Mouse (Mus musculus): ENCODE measurements around the gene Dock2.

Gene Dock2

DNA sequence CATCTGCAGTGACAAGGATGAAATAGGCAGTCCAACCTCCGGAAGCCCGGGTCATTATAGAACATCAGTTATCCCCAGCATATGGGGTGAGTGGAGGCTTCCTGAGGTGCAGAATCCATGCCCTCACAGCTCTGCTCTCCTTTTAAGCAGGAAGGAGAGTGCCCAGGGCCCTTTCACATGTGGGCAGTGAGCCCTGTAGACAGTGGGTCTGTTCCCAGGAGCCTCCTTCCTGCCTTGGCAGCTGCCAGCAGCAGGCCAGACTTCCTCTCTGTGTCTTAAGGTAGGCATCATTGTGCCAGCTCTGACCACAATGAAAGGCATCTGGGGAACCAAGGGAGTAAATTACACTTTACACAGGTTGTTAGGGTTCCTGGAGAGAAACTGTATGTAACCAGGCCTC, 14.3 kb downstream of the Dock2 start:
- no peak for DNase-seq (ENCODE audit: low read depth, low spot score)

DNA sequence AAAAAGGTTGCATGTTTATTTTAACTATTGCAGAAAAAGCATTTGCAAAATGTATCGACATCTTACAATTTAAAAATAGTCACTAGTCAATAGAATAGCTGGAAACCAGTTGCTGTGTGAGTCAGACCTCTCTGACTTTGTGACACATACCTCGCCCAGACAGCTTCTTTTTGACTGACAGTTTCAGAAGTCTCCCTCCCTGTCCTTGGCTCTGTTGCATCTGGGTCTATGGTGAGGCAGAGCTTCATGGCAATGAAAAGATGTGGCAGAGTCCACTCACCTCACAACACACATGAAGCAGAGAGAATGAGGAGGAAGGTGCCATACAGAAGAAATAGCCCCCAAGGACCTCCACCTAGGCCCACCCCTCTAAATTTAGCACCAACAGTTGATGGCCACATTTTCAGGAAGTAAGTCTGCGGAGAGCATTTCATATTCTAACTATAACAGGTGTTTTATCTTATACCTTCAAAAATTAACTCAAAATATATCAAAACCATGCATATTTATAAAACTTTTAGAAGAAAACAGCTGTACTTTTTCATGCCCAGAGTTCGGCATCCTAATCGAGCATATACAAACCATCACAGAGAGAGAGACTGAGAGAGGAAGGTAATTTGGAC, 19.8 kb downstream of the Dock2 start:
- no peak for DNase-seq (ENCODE audit: low read depth, low spot score)

DNA sequence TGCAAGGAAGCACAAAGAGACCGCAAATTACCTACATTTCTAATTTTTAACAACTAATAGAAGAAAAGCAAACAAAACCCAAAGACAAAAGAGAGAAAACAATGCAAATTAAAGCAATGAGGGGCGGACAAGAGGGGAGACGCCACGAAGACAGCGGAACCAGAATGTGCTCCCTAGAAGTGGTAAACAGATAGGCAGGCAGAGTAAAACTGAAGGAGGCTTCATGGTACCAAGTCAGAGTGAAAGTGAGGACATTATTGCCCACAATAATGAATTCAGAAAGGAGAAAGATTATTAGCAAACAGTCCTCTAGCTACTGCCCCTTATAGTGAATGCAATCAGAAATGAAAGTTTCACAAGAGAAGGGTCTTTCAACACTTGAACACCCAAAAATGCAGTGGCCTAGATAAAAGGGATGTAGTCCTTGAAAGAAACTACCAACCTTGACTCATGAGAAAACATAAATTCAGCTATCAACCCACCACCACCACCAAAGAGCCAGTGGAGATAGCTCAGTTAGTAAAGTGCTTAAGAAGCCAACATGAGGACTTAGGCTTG, 21.0 kb downstream of the Dock2 start:
- DNase-seq (ENCODE audit: low read depth, low spot score) = no peak

DNA sequence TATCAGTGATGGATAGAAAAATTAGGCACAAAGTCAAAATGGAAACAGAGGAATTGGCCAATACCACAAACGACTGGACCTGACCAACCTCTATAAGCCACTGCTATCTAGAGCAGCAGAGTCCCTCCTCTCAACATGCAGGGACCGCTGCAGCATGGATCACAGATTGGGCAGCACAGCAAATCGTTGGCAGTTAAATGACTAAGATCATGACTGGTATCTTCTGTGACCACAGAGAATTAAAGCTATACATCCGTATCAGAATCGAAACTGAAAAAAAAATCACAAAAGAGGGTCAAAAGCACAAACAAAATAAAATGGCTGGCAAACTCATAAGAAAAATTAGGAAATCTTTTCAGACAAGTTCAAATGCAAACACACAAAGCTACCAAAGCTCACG, 21.6 kb downstream of the Dock2 start:
- DNase-seq (ENCODE audit: low read depth, low spot score) = no peak

DNA sequence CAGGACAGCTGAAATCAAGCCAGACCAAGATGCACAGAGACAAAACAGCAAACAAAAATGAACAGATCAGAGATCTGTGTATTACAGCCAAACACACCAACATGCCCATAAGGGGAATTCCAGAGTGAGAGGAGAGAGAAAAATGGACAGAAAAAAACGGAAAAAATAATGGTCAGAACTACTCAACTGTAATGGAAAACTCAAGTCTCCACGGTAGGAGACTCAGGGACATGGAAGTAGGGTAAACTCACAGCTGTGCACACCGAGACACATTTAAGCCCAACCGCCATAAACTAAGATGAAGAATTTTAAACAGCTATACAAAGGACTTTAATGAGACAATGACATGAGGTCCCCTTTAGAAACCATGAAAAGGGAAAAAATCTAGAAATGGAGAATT, 24.1 kb downstream of the Dock2 start:
- DNase-seq (ENCODE audit: low read depth, low spot score) = no peak

DNA sequence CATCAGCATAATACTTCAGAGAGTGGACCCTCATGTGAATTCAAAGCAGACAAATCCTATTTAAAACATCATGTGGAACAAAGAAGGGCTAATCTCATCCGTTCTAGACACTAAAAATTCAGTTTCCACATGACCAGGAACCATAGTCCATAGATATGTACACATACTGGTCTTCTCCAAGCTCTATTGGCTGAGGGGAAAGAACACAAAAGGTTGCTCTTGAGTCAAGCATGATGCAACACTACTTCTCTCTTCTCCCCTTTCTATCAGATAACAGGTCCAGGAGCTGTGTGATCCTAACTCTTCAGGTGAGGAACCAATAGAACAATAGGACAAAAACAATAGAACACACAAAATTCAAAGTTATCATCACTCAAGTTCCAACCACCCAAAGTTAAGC, 42.6 kb downstream of the Dock2 start:
- DNase-seq (ENCODE audit: low read depth, low spot score) = no peak

DNA sequence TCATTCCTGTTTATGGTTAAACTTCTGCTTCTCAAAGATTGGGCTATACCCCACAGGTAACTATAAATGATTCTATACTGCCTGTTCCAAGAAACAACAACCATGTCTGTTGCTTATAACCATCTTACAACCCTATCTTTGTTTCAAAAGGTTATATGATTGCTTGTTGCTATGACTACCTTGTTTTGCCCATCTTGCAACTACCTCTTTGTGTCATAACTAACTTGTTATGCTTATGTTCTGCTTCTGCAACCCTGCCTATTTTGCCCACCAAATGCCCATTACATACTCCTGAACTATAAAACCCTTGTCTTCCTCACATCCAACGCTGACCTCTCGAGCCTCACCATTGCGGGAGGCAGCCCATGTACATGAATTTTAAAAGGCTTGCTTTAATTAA, 43.9 kb downstream of the Dock2 start:
- no peak for DNase-seq (ENCODE audit: low read depth, low spot score)

DNA sequence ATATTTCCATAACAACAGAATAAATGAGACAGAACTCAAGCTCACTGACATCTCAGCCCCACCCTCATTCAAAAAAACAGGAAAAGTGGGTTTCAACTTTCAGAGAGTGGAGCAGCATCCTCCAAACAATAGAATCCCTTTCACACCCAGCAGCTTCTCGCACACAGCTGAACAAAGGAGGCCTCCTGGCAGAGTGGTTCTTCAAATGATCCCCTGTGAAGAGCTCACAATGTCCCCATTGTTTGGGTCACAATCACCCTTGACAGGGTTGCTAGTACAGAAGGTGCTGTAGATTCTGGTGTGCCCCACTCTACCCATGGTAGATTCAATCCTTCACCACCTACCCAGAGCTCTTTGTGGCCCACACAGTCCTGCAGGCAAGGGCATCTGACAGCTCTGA, 44.7 kb downstream of the Dock2 start:
- DNase-seq (ENCODE audit: low read depth, low spot score) = peak; percentile 58

DNA sequence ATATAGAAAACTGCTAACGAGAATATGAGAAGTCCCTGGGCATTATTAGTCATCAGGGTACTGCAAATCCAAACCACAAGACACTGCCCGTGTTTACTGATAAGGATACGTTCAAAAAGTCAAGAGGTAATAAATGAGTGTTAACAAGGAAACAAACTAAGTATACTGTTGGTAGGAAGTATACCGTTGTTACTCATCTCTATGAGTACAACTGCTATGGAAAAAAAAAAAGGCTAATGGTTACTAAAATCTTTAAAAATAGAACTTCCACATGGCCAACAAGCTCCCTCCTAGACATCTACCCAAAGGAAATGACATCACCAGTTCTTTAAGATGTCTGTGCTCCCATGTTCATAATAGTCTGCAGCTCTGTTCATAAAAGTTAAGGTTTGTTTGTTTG, 46.5 kb downstream of the Dock2 start:
- DNase-seq (ENCODE audit: low read depth, low spot score) = no peak

DNA sequence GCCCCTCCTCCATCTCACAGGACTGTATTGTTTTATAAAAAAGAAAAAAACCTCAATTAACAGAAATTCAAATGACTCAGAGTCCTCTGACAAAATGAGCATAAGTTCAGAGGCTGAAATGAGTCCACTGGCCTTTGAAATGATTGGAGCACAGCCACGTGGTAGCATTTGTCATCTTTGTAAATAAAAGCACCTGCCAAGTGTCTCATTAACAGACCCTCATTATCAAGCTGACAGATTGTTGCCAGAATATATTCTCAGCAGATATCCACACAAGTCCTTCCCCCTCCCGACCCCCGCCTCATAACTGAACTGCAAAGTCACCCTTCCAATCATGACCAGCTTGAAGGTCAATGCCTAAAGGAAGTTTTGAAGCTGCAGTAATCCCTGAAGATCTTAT, 49.7 kb downstream of the Dock2 start:
- no peak for DNase-seq (ENCODE audit: low read depth, low spot score)

DNA sequence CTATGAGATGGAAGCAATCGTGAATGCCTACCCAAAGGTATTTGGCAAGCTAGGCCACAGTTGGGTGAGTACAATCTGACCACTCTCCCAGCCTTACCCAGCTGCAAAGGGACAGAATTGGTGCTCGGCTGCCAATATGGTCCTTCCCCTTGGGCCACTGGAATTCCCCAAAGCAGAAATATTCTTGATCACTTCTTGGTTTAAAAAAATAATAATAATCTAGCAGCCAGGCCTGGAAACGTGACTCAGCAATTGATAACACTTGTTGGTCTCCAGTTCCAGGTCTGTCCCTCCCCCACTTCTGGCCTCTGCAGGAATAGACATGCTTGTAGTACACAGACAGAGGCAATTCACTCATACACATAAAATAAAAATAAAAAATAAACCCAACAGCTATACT, 56.2 kb downstream of the Dock2 start:
- no peak for DNase-seq (ENCODE audit: low read depth, low spot score)

DNA sequence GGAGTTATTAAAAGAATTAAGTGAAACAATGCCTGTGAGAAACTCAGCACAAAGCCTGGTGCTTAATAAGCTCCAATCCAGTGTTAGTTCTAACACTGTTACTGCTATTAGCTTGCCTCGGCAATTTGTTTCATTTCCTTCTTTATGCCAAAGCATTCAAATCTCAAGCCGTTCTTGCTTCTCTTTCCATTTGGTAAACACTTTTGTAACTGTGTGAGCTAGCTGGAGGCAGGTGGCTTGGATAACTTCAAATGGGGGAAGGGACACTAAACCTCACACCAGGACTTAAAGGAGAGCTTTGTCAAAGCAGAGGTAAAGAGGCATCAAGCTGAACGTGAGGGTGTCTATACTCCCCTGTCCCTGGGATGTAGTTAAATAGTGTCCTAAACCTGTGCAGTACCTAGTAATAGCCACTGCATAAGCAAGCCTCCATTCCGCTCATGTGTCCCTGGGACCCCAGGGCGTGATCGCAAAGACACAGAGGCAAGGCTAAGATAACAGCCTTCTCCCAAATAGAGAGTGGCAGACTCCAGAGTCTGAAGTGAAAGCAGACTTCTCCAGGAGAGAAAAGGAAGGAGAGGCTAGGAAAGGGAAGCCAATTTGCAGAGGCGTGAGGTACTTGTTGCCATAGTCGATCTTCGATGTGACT, 56.9 kb downstream of the Dock2 start:
- no peak for DNase-seq (ENCODE audit: low read depth, low spot score)

DNA sequence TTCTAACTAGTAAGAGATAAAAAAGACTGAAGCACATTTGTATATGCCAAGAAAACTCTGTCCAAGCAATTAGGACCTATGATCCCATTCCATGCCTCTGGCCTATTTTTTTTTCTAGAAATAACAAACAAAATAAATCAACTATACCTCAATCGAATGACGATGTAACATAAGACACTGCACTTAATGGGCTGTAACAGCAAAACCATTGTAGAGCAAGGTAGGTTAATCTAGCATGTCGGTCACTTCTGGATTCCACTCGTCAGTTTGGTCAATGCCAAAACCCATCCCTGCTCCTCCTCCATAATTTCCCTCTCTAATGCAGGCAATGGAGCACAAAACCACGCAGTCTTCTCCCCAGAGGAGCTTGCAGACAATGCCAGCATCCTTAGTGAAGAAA, 70.3 kb downstream of the Dock2 start:
- DNase-seq (ENCODE audit: low read depth, low spot score) = no peak

DNA sequence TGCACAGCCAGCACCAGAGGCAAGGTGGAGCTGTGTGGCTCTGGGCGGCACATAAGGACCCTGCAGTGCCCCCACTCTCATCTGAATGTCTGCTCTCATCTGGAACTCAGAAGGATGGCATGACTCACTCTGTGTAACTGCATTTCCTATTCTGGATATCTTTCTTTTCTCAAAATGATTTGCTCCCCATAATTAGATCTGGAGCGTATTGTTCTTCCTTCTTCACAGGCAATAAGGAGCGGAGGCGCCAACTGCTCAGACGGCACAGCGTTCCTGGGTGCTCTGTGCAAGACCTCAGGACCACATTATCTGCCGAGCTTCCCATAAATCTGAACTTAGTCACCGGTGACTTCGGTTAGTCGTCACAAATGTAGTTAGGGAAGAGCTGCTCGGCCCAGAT, 75.4 kb downstream of the Dock2 start:
- no peak for DNase-seq (ENCODE audit: low read depth, low spot score)

DNA sequence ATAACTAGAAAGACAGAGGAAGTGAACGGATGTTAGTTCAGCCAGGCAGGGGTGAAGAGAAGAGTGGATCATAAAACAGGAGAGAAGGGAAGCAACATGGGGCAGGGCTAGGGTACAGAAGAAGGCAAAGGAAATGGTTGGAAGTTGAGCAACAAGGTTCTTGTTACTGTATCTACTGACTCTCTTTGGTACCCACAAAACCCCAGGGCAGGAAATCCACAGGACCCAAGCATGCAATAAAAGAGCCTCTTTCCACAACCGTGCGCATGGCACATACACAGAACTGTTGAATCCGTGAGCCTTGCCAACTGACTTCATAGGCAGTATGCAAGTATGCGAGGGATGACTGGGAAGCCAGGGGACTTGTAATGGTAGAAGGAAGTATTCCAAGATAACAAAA, 76.3 kb downstream of the Dock2 start:
- no peak for DNase-seq (ENCODE audit: low read depth, low spot score)

DNA sequence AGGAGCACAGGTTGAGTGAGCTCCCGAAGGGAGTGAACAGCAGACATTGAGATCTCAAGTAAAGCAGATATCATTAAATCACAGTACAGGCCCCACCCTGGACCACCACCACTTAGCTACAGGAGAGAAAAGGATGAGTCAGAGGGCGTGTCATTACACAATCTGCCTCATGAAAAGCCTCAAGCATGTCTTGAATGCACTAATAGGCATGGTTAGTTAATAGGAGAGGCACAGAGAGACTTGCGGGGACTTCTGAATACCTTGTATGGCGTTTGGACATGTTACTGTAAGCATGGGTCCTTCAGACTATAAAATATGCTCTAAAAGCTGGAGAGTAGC, 78.6 kb downstream of the Dock2 start:
- no peak for DNase-seq (ENCODE audit: low read depth, low spot score)

DNA sequence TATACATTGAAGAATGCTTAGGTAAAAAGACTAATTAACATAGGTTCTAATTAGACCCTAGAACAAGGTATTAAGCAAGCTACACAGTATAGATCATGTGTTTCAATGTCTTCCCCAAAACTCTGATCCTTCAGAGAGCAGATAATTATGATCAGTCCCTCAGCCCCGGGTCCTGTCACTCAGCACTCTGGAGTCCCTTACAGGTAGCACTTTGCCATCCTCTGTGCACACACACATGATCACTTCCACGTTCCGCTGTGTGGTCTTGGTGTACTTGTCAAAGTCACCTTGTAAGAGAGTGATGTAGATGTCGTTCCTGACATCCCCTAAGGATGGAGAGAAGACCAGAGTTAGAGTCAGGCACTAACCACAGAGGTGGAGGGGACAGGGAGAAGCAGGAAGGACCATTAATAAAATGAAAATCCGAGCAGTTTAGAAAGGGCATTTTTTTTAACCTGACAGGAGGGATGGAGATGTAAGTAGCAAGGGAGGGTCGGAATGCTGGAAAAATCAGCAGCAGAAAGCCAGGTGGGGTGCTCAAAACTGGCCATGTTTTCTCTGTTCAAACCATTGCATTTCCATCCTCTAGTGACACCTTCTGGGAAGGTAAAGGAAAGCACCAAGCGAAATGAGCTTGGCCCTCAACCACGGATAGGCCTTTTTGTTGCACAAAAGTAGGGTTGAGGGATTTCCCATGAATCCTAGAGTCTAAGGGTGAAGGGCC, 79.1 kb downstream of the Dock2 start:
- DNase-seq (ENCODE audit: low read depth, low spot score) = peak; percentile 14

DNA sequence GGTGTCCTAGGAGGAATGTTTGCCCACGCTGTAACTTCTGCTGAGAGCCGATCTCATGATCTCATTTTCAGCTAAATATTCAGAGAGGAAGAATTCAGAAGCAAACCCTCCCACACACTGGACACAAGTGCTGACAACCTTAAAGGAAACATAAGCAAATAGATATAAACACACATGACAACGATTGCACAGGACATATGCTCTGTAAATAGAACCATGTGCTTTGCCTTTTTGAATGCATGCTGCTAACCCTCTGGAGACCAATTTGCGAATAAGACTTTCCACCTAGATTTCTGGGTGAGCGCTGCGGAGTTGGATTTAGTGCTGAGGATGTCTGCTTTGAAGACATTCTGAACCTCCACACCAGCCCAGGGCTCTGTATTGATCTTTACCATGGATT, 79.8 kb downstream of the Dock2 start:
- DNase-seq (ENCODE audit: low read depth, low spot score) = no peak

DNA sequence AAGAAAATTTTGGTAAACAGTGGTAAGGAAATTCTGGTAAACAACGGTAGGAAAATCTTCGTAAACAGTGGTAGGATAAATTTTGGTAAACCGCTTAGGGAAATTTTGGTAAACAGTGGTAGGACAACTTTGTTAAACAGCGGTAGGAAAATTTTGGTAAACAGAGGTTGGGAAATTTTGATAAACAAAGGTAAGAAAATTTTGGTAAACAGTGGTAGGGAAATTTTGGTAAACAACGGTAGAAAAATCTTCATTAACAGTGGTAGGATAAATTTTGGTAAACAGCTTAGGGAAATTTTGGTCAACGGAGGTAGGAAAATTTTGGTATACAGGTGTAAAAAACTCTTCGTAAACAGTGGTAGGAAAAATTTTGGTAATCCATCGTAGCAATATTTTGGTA, 101.9 kb downstream of the Dock2 start:
- DNase-seq (ENCODE audit: low read depth, low spot score) = peak; percentile 33

DNA sequence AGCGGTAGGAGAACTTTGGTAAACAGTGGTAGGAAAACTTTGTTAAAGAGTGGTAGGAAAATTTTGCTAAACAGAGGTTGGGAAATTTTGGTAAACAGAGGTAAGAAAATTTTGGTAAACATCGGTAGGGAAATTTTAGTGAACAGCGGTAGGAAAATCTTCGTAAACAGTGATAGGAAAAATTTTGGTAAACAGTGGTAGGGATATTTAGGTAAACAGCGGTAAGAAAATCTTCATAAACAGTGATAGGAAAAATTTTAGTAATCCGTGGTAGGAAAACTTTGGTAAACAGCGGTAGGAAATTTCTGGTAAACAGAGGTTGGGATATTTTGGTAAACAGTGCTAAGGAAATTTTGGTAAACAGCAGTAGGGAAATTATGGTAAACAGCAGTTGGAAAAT, 239.1 kb downstream of the Dock2 start:
- no peak for DNase-seq (ENCODE audit: low read depth, low spot score)

DNA sequence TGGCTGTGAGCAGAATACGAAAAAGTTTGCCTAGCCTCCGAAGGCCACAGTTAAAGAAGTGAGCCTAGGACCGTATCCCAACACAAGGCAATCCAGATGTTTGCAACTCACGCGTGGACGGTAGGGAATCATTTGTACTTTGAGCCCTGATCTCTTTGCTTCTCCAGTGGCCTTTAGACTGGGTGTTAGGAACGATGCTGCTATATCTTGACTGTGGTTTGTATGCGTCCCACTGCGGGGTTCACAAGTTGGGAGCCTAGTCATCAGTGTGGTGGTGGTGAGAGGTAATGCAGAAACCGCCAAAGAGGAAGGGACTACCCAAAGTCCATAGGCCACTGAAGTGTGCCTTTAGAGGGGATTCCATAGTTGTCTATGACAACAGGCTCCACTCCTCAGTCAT, 251.6 kb downstream of the Dock2 start:
- DNase-seq (ENCODE audit: low read depth, low spot score) = no peak

DNA sequence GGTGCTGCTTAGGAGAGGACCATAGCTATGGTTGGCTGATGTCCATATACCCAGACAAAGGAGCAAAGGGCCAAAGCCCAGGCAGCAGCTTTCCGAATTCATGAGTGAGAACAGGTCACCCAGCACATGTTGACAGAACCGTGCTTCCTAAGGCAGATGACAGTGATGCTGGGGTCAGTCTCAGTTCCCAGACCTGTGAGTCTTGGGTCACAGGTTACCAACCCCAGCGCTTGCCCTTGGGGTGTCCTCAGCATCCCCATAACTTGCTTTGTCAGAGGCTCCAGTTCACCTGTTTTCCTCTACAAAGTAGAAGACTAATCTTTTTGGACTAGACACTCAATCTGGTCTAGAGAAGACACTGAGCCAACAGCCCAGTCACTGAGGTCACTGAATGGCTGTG, 252.7 kb downstream of the Dock2 start:
- no peak for DNase-seq (ENCODE audit: low read depth, low spot score)

DNA sequence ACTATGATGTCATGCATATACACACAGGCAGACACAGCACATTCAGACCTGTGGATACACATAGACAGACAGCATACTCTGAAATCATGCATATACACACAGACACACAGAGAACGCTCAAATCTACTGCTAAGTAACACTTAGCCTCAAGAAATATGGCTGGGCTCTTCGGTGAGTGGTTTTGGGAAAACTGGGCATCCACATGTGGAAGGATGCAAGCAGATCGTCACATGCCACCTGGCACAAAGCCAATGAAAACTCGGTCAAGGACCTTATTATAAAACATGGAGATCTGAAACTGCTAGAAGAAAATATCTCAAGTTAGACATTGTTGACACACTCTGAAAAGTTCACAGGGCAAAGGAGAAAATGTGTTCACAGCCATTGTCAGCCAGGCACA, 255.7 kb downstream of the Dock2 start:
- DNase-seq (ENCODE audit: low read depth, low spot score) = no peak
